Mouse (Mus musculus) spleen, postnatal 10 days (tissue): Measurements from ENCODE around the gene Olfr159.
"Not testable (repeated sequence)": the region's sequence is repeated elsewhere in the genome, so short reads cannot be mapped to it uniquely, and the experiment has no call there.

Experiments
- DNase-seq, 2 experiments: peaks; one replicate each; pipeline ENCODE4 v3.0.0; 2021 to 2022; ENCODE audit warnings: low spot score in 2 of 2

The Olfr159 gene

DNA sequence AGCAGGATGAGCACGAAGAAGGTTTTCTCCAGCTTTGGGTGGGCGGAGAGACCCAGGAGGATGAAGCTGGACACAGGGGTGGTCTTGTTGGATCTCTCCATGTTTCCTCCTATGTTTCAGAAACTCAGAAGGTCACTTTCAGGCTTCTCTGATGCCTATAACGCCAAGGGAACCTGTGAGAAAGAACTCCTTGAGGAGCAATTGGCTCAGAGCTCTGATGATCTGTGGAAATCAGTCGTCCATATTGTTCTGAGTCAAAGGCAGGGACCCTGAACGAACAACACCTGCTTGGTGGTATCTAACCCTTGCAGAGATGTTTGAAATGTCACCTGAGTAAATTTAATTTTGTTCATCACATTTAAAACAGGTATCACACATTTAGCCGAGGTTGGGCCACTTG is at the start of gene Olfr159:
Gene Olfr159, minus strand, starts transcription at position 101 of the 400 bp plus-strand sequence.
- DNase-seq, result no peak

DNA sequence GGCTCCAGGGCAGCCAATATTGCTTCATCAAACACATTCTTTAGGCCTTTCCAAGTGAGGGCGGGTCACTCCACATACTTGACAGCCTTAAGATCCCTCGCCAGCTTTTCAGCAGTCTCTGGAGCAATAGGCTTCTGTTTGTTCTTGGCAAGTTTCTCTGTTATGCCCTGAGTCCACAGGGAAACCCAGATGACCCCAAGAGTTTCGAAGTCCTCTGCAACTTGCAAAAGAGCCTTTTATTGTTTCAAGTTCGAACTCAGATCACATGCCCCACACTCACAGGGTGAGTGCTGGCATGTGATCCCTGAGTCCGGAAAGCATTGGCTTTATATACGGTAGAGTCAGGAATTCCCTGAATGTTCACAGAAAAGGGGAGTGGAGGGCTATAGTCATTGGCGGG is 28.1 kb upstream of the Olfr159 start:
- DNase-seq, result no peak

DNA sequence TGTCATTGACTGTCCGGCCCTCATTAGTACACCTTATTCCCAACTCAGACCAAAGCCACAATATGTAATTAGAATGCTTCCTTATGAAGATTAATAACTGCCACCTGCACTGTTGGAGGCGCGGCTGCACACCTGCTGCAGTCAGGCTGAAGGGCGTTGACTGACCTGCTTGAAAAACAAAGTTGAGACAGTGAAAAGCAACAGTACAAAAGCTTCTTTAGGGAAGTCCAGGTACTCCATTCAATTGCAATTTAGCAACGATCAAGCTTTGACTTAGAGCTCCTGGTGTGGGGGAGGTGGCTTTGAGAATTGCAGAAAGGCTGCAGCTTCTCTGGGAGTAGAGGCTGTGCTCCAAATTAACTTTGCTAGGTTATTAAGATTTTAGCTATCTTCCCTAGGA is 25.0 kb upstream of the Olfr159 start:
- not testable (repeated sequence) for DNase-seq

DNA sequence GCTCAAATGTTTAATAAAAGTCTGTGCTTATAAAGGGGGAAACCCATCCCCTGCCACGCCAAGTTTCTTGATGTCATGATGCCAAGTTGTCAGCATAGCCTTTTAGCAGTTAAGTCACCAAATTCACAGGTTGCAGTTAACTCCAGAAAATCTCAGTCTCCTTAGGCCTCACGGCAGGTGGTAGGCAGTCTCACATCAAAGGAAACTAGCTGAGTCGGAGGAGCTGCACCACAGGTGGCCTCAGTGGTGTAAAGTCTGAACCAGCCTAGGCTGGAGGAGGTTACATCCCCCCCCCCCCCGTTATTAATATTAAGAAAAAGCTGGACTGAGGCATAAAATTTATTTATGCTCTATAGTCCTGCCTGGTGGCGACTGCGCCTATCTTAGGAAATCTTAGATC is 24.5 kb upstream of the Olfr159 start:
- DNase-seq, result no peak

DNA sequence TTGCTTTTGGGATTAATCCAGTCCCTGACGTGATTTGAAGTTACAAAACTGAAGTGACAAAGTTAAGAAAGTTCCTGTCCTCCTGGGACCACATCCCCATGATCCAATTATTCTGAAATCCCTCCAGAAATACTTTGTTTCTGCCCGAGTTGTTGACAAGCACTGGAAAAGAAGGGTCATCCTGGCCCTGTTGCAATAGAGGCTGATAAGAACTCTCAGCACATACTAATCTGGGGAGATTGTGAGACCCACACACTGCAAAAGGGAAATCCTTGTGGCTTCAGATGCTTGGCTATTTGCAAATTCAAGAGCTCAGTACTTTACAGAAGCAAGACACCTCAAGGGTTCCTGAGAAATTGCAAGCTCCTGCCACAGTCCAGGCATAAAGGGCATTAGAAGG is 1.5 kb upstream of the Olfr159 start:
- DNase-seq, result no peak

DNA sequence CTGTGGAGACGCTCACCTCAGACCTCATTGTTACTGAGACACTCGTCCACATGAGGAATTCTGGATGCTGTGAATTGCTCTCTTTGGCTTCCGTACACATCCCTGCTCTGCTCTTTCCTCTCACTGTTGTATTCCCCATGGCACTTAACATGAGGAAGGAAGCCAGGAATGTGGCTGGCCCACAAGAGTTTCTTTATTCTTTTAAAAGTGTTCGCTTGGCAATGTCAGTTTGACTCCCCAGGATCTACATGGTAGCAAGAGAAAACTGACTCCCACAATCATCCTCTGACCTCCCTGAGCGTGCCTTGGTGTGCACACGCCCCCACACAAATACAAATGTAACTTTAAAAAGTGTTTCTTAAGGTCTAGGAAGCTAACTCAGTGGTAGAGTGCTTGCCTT is 817 bp upstream of the Olfr159 start:
- DNase-seq, result no peak

DNA sequence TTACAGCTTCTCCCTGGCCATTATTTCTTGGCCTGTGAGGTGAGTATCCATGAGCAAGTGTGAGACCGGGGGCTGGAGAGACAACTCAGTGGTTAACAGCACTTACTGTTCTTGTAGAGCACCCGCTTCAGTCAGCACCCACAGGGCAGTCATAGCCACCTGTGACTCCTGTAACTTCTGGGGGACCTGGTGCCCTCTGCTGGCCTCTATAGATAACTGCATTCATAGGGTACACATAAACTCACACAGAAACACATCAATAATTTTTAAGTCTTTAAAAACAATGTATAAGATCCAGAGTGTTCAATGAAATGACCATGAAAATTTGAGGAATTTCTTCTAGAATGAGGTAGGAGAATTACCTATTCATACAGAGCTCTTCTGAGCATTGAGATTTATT is 1.4 kb downstream of the Olfr159 start:
- DNase-seq, result no peak

DNA sequence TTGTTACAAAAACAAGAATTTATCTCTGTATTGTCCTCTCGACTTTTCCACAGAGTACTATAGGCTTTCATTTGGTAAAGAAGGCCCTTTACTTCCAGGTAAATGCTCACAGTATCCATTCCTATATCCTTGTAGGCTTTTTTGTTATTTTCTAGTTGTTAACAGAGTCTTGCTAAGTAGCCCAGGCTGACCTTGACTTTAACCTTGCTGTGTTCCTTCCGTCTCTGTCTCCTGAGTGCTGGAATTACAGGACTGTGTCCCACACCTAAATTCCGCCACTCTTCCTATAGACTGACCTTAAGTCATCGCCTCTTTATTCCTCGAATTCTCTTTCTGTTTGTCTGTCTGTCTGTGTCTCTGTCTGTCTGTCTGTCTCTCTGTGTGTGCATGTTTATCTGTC is 2.5 kb downstream of the Olfr159 start:
- no peak for DNase-seq

DNA sequence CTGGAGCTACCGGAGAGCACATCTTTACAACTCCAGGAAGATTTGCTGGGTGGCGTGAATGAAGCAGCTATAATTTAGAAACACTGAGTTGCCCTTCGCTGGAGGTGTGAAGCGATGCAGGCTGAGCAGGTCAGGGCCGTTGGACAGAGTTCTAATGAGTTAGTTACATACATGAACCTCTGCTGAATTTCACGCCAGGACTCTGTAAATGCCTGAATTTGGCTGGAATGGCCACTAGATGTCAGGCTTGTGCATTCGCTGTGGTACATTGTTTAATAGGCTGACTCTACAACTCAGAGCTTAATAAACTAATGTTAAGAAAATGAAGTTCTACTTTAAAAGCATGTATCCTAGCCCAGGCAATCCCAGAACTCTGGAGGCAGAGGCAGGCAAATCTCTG is 7.4 kb downstream of the Olfr159 start:
- DNase-seq, result peak in 1 of 2 experiments; percentile 40

DNA sequence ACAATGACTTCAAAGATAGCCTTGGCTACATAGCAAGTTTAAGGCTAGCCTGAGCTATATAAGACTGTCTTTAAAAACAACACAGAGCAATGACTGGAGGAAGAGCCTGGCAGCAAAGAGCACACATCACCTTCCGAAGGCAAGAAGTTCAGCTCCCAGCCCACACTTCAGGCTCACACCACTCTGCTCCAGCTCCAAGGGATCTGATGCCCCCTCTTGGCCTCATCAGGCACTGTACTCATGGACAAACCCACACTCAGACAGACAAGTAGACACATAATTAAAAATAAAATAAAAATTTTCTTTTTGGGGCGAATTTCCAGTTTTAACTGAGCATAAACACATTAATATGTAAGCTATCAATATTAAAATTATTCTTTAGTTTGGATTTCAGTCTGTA is 9.5 kb downstream of the Olfr159 start:
- no peak for DNase-seq

DNA sequence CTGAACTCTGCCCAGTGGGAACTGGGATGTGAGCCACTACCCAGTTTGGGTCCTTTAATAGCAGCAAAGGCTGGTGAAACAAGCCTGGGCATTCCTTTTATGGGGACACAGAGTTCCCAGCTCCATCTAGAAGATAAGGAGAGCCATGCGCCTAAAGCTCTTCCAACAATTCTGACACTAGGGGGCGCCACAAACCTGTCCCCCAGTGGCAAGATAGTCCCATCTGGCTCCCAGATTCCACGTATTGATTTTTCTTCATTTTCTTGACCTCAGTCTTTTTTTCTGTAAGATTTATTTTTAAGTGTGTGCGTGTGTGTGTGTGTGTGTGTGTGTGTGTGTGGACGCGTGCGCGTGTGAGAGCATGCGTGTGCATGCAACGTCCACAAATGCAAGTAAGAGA is 10.3 kb downstream of the Olfr159 start:
- peak in 1 of 2 experiments; percentile 44 for DNase-seq

DNA sequence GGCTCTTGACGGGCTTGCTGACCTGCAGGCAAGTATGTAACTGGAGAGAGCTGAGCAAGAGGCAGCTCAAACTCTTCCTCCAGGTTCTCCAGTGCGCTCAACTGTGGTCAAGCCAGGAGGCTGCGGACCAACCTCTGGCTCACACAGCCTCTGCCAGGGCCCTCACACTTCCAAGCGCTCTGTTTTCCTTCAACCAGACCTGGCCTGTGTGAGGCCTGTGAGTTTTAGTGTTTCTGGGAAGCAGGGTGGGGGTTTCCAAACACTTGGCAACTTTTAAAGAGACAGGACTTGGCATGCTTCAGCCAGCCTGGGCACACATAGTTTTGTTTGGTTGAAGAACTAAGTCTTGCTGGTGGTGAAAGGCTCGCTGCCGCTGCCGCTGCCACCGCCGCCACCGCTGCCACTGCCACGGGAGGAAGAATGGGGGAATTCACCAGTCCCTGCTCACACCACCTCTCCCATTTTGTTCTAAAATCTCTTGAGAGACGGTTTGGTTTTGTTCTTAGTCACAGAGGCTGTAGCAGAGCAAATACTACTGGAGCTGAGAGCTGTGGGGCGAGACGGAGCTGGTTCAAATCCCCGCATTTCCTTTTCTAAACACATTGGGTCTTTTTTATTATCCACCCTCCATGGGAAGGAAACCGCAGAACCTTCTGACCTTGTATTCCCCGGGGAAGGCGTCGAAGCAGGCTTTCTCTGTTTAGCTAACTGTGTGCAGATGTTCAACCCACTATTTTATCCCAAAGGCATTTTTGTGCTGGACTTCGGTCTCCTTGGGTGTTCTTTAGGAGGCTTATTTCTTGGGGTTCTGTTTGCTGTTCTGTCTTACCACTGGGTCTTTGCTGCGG is 11.0 kb downstream of the Olfr159 start:
- no peak for DNase-seq

DNA sequence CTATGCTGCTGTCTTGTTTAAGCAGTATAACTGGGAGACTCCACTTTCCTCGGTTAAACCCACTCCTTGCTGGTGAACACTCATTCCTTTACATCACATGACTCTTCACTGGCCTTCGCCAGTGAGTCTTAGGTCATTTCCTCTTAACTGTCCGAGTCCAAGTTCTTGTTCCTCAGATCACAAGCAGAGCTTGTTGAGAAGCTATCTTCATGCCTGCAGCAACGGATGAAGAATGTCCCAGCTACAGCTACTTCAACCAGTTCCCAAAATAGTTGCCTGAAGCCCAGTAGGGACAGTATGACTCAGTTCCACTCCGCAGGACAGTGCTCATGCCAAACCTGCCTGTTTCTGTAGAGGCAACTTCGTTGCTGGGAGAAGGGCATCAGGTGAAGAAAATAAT is 13.6 kb downstream of the Olfr159 start:
- DNase-seq, result no peak

DNA sequence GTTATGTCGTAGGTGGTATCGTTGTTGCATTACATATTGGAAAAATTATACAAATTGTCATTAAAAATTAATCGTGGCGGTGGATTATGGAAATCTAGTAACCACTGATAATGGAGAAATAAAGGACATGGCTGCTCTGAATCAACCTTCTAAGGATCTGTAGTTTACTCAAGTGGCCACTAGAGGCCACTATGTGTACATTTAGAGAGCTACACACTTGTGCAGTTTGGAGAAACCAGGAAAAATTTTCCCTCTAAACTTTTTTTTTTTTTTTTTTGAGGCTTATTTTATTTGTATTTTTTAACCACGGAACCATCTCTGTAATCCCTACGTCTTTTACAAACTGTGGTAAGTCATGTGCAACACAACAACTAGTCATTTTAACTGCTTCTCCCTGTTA is 25.6 kb downstream of the Olfr159 start:
- DNase-seq, result no peak

DNA sequence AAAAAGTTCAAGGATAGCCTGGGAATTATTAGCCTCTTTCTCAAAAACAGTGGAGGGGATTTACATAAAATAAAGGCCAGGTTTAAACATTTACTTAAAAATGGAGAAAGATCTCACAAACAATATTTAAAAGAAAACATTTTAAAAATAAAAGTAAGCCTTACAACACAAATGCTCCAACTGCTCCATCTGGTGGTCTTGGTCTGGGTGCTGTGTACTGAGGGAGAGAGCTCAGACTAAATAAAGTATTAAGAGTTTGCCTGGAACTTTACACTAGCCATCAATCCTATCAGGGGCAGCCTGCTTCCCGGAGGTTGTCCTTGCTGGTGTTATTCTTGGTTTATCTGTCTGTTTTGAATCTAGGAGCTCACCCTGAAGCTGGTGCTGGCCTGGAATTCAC is 27.7 kb downstream of the Olfr159 start:
- no peak for DNase-seq

DNA sequence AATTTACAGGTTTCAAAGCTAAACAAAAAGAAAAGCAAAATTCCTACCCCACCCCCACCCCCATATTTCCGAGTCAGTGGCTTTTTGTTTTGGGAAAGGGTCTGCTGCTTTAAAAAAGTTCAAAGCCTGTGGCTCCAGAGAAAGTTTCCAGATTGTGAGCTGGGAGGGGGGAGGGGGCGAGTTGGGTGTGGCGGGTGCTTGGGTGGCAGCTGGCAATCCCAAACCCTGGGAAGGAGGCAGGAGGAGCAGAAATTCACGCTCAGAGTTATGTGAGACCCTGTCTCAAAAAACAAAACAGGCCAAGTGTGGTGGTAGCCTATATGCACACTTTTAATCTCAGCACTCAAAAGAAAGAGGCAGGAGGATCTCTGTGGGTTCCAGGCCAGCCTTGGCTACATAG is 28.2 kb downstream of the Olfr159 start:
- no peak for DNase-seq

DNA sequence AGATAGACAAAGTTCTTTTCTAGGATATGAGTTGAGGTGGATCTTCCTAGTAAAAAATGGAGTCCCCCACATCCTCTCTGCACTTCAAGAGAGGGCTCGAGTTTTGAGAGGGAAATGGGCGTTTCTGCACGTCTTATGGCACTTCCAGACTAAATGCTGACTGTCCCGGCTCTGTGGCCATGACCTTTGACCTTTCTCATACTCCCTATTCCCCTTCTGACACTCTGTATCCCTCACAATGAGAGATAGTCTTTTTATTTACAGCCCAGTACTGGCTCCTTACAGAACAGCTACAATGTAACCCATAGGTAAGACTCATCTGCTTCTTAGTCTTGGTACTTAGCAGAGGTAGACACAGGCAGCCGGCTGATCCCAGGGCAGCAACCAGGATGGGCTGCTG is 29.3 kb downstream of the Olfr159 start:
- DNase-seq, result no peak

DNA sequence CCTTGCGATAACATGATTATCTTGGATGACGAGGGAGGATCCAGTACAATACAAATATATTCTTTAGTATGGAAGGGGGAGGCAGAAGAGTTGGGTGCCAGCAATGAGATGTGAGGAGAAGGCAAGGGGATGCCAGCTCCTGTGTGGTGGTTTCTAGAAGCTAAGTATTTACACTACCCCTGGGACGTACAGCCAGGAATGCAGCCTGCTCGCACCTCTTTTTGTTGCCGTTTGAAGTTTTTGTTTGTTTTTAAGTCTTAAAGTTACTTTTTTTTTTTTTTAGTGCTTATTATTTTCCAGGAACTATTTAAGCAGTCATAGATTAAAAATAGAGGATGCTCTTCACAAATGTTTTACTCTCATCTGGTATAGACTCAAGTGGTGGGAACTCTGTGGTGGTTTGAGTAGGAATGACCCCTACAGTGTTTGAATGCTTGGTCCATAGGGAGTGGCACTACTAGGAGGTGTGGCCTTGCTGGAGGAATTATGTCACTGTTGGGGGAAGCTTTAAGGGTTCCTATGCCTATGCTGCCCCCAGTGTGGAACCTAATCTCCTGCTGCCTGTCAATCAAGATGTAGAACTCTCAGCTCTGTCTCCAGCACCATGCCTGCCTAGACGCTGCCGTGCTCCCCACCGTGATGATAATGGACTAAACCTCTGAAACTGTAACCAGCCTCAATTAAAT is 31.7 kb downstream of the Olfr159 start:
- no peak for DNase-seq

DNA sequence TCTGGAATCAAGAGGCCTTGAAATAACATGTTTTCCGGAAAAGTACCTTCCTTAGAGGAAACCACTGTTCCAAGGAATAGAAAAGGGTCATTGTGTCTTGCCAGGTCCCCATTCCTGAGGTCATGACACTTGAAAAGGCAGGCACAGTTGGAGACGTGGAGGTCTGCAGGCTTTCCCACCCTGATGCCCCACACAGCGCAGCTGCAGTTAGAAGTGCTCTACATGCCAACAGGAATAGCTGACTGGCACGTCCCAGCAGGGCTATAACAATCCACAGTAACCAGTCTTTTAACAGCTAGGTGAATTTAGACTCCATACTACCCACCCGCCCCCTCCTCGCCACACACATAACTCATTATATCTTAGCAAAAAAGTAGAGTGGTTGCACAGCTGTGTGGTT is 33.7 kb downstream of the Olfr159 start:
- no peak for DNase-seq

DNA sequence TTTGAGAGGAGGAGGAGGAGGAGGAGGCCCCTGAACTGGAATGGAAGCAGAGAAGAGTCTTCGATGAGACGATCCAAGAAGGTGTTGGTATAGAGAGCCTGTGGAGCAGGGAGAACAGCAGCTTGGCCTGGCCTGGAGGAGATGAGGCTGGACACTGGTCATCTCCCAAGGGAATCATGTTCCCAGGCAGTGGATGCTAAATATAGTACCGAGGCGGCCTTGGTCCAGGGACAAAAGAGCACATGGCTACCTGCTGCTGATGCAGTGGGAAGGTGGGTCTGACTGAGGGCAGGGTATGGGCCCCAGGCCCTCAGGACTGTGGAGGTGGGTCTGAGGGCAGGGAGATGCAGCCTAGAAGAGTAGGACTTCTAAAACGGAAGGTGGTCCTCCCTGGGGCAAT is 37.6 kb downstream of the Olfr159 start:
- no peak for DNase-seq

DNA sequence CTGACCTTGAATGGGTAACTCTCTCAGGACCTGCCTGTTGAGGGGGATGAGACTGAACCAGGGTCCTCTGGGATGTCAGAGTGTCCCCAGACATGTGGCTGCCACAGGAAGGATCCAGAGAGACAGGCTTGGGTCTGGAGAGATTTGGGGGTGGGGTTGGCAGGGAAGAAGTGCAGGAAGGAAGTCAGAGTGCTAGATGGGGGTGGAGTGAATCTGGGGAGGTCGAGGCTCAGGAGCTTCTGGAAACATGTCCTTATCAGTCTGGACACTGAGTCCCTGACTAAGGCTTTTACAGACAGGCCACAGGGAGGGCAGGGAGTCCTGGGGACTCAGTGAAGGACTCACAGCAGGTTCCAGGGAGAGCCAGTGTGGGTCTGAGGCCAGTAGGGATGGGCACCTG is 38.6 kb downstream of the Olfr159 start:
- no peak for DNase-seq

DNA sequence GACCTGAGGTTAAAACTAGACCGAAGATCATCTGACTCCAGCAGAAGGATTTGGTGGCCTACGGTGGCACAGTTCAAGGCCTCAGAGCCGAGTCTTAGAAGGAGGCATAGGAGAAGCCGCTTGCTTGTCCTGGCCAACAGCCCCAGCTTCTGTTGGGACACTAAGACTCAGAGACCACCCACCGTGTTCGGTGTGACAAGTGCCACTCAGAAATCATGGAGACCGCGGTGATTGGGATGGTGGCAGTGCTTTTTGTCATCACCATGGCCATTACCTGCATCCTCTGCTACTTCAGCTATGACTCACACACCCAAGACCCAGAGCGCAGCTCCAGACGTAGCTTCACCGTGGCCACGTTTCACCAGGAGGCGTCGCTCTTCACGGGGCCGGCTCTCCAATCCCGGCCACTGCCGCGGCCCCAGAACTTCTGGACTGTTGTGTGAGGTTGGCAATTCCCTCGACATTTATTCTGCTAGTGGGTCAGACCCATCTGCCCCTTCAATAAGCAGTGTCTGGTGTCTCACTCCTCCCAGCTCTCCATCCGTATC is 40.0 kb downstream of the Olfr159 start:
- no peak for DNase-seq
